ENCODE assay signal across 23 mouse cellular contexts in genomic region chr15:20207199-20207598, GRCm38 (mm10).
DNase-seq lines count a peak whose midpoint lies in the region; ATAC-seq and TF ChIP-seq lines count a peak whose summit lies in the region.
"Had no signal": no experiment of that assay in that cellular context is flagged by ENCODE, and none has a peak within 500 bp of the region (broad histone marks: within the 10 kb centered on the region; RNA-seq: fewer than 3 reads in every experiment).

No protein-coding gene starts in this region.

- H3K4me2 ChIP-seq in myocyte (ENCODE audit: low read depth), result no peak overlapping the region
- no peak overlapping the region for H3K4me2 ChIP-seq in heart, embryonic 11.5 days

- no peak overlapping the region for H3K9ac ChIP-seq in heart, embryonic 11.5 days (ENCODE audit: low read depth, low read length)

- no peaks in the 10 kb centered on the region for H3K36me3 ChIP-seq in myocyte (ENCODE audit: control insufficient read depth, insufficient read depth)
- H3K36me3 ChIP-seq in heart, embryonic 11.5 days (ENCODE audit: control insufficient read depth, insufficient read depth, low read length), result no peaks in the 10 kb centered on the region
- H3K36me3 ChIP-seq: G1E had no signal

- peak; percentile 73 for DNase-seq in Muller cell, postnatal 12 days (ENCODE audit: inconsistent ontology term)
- DNase-seq in brain, adult 2 months (ENCODE audit: low read depth, low spot score), result peak; percentile 10
- DNase-seq in adrenal gland, postnatal 14 days, result no peak
- no peak for DNase-seq in embryo, embryonic 10.5 days (ENCODE audit: low spot score)
- DNase-seq: adrenal gland, adult 2 months; adrenal gland, adult 8-10 months; adrenal gland, postnatal 10 days; adrenal gland, postnatal 25 days; adrenal gland, postnatal 36 days; B cell, adult 2 months; cerebellum, adult 11 months; cerebellum, adult 11-12 months; cerebellum, adult 18-20 months; cerebellum, adult 2 months; cerebellum, adult 8-10 months; cerebellum, adult 9-10 months had no signal

- no peak overlapping the region for H3ac ChIP-seq in myocyte (ENCODE audit: control insufficient read depth, insufficient read length)

- H3K4me3 ChIP-seq in myocyte, result no peak overlapping the region
- H3K4me3 ChIP-seq in heart, embryonic 11.5 days (ENCODE audit: low read depth, low read length), result no peak overlapping the region

- H3K27ac ChIP-seq in heart, embryonic 11.5 days (ENCODE audit: low read depth, low read length), result no peak overlapping the region

- no peaks in the 10 kb centered on the region for H3K79me2 ChIP-seq in myocyte (ENCODE audit: control insufficient read depth, insufficient read depth)

- TF ChIP-seq POLR2A in myocyte (IDR thresholded peaks at IDR 0.05; ENCODE audit: insufficient read length, low read depth), result no peak

- ATAC-seq in heart, embryonic 11.5 days (replicated peaks; ENCODE audit: insufficient number of reproducible peaks, low FRiP score, low TSS enrichment), result no peak
- ATAC-seq: activated CD4-positive, CD25-positive, alpha-beta regulatory T cell, adult 4 months; CD4-positive, CD25-positive, alpha-beta regulatory T cell, adult 4 months; Patski had no signal

- H3K9me3 ChIP-seq in heart, embryonic 11.5 days (replicated peaks; ENCODE audit: control insufficient read depth, low read length), result no peaks in the 10 kb centered on the region
- H3K9me3 ChIP-seq: G1E had no signal

- no peaks in the 10 kb centered on the region for H3K4me1 ChIP-seq in heart, embryonic 11.5 days (ENCODE audit: control insufficient read depth, insufficient read depth, low read length)

- no peaks in the 10 kb centered on the region for H3K27me3 ChIP-seq in myocyte (ENCODE audit: control insufficient read depth, insufficient read depth, insufficient read length)
- H3K27me3 ChIP-seq in heart, embryonic 11.5 days (ENCODE audit: control insufficient read depth, insufficient read depth, low read length), result no peaks in the 10 kb centered on the region
- H3K27me3 ChIP-seq: CH12.LX, Patski had no signal

TF ChIP-seq in myocyte, 11 proteins besides CTCF, POLR2A, EP300 and RAD21:
- TF ChIP-seq TCF12 (IDR thresholded peaks at IDR 0.05; ENCODE audit: insufficient read depth, poor library complexity, severe bottlenecking), result peak; percentile 8
- no peak for TF ChIP-seq POLR2AphosphoS2 (IDR thresholded peaks at IDR 0.05; ENCODE audit: insufficient read length, low read depth)
- no peak for TF ChIP-seq SRF (IDR thresholded peaks at IDR 0.05; ENCODE audit: control insufficient read depth, insufficient read length, low read depth)
- TF ChIP-seq MYOD1 (IDR thresholded peaks at IDR 0.05; ENCODE audit: control insufficient read depth in 1 of 3, insufficient read length in 2 of 3, low read depth in 2 of 3), result peak in 1 of 3 experiments; percentile 31
- TF ChIP-seq REST (IDR thresholded peaks at IDR 0.05; ENCODE audit: insufficient read depth, insufficient read length), result no peak
- TF ChIP-seq CEBPB (IDR thresholded peaks at IDR 0.05; ENCODE audit: insufficient read depth, poor library complexity, severe bottlenecking), result peak; percentile 67; the same call in 1 of the 2 replicates

Comparison
In these comparisons a context has a peak if more than half of its experiments do, and no peak if none do; other contexts are left out.
1. DNase-seq: peak in Muller cell, postnatal 12 days (single experiment) and brain, adult 2 months (single experiment); none in adrenal gland, postnatal 14 days (single experiment) and embryo, embryonic 10.5 days (single experiment).